Mouse (Mus musculus) stomach, postnatal 0 days (tissue): ENCODE measurements around the gene Shmt1.

ENCODE experiments used
- CTCF ChIP-seq: IDR thresholded peaks from 2 replicates; pipeline ENCODE4 v1.5.1; 2016; ENCODE audit warnings: antibody characterized with exemption, low read depth, mild to moderate bottlenecking, moderate library complexity
- EP300 ChIP-seq: optimal IDR thresholded peaks from 2 replicates; pipeline ENCODE3; 2016; ENCODE audit warnings: antibody characterized with exemption

DNA sequence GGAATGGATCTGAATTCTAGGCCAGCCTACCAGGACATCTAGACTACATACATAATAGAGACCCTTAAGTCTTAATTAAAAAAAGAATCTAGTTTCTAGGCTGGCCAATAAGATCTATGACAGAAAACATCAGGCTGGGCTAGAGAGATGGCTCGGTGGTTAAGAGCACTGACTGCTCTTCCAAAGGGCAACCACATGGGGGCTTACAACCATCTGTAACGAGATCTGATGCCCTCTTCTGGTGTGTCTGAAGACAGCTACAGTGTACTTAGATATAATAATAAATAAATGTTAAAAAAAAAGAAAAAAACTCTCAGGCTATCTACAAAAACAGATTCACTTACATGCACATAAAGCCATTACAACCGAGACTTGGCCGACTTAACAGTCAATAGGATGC lies 11.5 kb downstream of the Shmt1 start:
- TF ChIP-seq CTCF = peak; percentile 22; the same call in 1 of the 2 replicates
- TF ChIP-seq EP300 = no peak
